Mouse (Mus musculus): ENCODE data around the gene Mad1l1.

Mad1l1 gene

GRCm38 (mm10) chr5:140324058-140324457 lies 2.7 kb upstream of the Mad1l1 start:
- DNase-seq: no peak

- no peak for DNase-seq
Observed at GRCm38 (mm10) chr5:140321756-140322575, 614 bp upstream of the Mad1l1 start.

- DNase-seq: no peak
Observed at GRCm38 (mm10) chr5:140316716-140317115, 4.6 kb downstream of the Mad1l1 start.

GRCm38 (mm10) chr5:140307602-140308001 lies 13.8 kb downstream of the Mad1l1 start:
- no peak for DNase-seq

- no peak for DNase-seq
Observed at GRCm38 (mm10) chr5:140306016-140306415, 15.3 kb downstream of the Mad1l1 start.

GRCm38 (mm10) chr5:140298291-140298690 lies 23.1 kb downstream of the Mad1l1 start:
- no peak for DNase-seq

GRCm38 (mm10) chr5:140292152-140292551 lies 29.2 kb downstream of the Mad1l1 start:
- peak; percentile 58 to 61 for DNase-seq

- DNase-seq: no peak
Observed at GRCm38 (mm10) chr5:140289161-140289560, 32.2 kb downstream of the Mad1l1 start.

GRCm38 (mm10) chr5:140288287-140288686 lies 33.1 kb downstream of the Mad1l1 start:
- no peak for DNase-seq

GRCm38 (mm10) chr5:140284761-140285160 lies 36.6 kb downstream of the Mad1l1 start:
- no peak for DNase-seq

- DNase-seq: no peak
Observed at GRCm38 (mm10) chr5:140284011-140284410, 37.3 kb downstream of the Mad1l1 start.

- peak in 1 of 2 experiments; percentile 22 for DNase-seq
Observed at GRCm38 (mm10) chr5:140282900-140283299, 38.5 kb downstream of the Mad1l1 start.

- DNase-seq: peak; percentile 47 to 48
Observed at GRCm38 (mm10) chr5:140282376-140282775, 39.0 kb downstream of the Mad1l1 start.

GRCm38 (mm10) chr5:140280205-140280604 lies 41.1 kb downstream of the Mad1l1 start:
- DNase-seq: no peak

- DNase-seq: no peak
Observed at GRCm38 (mm10) chr5:140276779-140277178, 44.6 kb downstream of the Mad1l1 start.

GRCm38 (mm10) chr5:140270976-140271685 lies 50.2 kb downstream of the Mad1l1 start:
- no peak for DNase-seq

- DNase-seq: no peak
Observed at GRCm38 (mm10) chr5:140268396-140268795, 53.0 kb downstream of the Mad1l1 start.

- no peak for DNase-seq
Observed at GRCm38 (mm10) chr5:140267061-140267460, 54.3 kb downstream of the Mad1l1 start.

GRCm38 (mm10) chr5:140264825-140265575 lies 56.4 kb downstream of the Mad1l1 start:
- peak; percentile 20 to 33 for DNase-seq

GRCm38 (mm10) chr5:140263754-140264749 lies 57.3 kb downstream of the Mad1l1 start:
- DNase-seq: no peak

GRCm38 (mm10) chr5:140262401-140262800 lies 59.0 kb downstream of the Mad1l1 start:
- no peak for DNase-seq

- DNase-seq: no peak
Observed at GRCm38 (mm10) chr5:140261313-140261712, 60.0 kb downstream of the Mad1l1 start.

Measured in lung, adult 18-20 months (tissue).